Mouse (Mus musculus): ENCODE results near the gene Pcca. TPM values are rescaled to one million over a fixed set of nuclear protein-coding genes. Genes with fewer than 3 reads are reported as not detected.
A peak's percentile ranks its signal among the peaks of the same experiment; 100 is the strongest.

The Pcca gene
- 10 to 100 TPM; 39.0 to 45.6 TPM for total RNA-seq (2021)
- long read RNA-seq, experiment 1, transcript Pcca-201 (24 exons, 2,592 nt), result major isoform, 21 of 31 reads
- long read RNA-seq, experiment 1, partial matches to known transcripts, result 4 of 31 reads
- long read RNA-seq, experiment 1, other reads (novel, unspliced or antisense), result 6 of 31 reads
- long read RNA-seq, experiment 2, transcript Pcca-201 (24 exons, 2,592 nt), result major isoform, 34 of 43 reads
- long read RNA-seq, experiment 2, partial matches to known transcripts, result 6 of 43 reads
- long read RNA-seq, experiment 2, other reads (novel, unspliced or antisense), result 3 of 43 reads

DNA sequence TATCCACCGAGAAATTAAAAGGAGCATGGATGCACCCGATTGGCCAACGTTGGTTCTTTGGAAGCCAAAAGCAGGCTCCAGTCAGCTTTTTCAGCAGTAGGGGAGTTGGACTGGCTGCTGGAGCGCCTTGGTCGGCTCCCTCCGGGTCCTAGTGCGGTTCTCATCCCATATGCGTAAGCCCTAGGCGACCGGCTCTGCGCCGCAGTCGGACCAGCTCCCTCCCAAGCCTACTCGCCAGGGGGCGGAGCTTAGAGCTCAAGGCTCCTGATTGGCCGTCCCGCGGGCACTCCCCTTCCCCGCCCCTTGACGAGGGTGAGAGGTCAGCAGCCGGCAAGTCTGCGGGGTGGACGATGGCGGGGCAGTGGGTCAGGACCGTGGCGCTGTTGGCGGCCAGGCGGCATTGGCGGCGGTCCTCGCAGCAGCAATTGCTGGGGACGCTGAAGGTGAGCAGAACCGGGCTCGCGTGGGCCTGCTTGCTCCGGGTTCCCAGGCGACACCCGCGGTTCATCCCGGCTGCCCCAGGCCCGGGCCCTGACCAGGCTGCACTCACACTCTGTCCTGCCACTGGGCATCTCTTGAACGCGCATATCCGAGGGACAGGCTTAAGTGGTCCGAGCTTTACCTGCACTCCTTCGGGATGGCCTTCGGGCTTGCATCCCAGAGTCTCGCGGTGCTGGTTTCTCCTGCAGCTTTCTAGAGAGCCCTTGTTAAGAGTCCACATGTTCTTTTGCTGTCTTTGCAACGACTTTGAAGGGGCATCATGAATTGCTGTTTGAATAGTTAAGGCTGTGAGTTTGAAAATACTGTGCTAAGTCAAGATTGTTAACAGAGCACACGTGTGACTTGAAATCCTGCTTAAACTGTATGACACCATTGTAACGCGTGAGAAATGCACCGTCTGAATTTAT lies at the start of gene Pcca:
Gene Pcca, plus strand, starts transcription at position 308 of the 908 bp plus-strand sequence.
- peak; percentile 97 for DNase-seq

- no peak for DNase-seq
Measured at GRCm38 (mm10) chr14:122484458-122484843, 49.7 kb upstream of the Pcca start.

DNA sequence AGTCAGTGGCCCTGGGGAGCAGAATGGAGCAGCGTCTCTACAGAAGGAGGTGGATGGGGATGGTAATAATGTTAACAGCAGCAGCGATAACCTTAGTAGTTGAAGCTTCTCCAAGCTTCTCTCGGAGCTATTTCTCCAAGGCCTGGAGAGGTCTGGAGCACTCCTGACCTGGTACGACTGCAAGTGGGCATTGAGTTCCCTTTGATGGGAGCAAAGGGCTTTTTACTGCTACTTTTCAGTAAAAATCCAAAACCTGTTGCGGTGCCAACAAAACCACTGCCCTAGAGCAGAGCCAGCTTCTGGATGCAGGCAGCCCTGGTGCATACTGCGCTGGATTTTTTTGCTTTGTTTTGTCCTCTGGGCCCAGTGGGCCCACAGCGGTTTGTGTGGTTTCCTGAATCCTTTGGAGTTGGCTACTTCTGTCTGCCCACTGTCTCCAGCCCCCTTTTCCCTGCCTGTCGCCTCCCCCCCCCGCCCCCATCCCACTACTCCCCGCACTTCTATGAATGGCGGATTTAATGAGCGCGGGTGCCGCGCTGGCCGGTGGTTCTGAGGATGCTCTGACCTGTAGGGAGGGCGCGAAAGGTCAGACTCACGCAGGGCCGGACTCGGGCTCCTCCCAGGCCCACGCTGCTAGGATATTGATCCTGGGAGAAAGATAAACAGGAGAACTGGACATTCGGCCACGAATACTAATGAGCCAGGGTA lies 49.1 kb upstream of the Pcca start:
- no peak for DNase-seq

GRCm38 (mm10) chr14:122485635-122486181 lies 48.4 kb upstream of the Pcca start:
- no peak for DNase-seq

- DNase-seq, result no peak
Measured at GRCm38 (mm10) chr14:122486611-122487010, 47.5 kb upstream of the Pcca start.

GRCm38 (mm10) chr14:122487366-122487765 lies 46.8 kb upstream of the Pcca start:
- no peak for DNase-seq

GRCm38 (mm10) chr14:122489041-122489440 lies 45.1 kb upstream of the Pcca start:
- DNase-seq, result no peak

GRCm38 (mm10) chr14:122489686-122490414 lies 44.3 kb upstream of the Pcca start:
- no peak for DNase-seq

DNA sequence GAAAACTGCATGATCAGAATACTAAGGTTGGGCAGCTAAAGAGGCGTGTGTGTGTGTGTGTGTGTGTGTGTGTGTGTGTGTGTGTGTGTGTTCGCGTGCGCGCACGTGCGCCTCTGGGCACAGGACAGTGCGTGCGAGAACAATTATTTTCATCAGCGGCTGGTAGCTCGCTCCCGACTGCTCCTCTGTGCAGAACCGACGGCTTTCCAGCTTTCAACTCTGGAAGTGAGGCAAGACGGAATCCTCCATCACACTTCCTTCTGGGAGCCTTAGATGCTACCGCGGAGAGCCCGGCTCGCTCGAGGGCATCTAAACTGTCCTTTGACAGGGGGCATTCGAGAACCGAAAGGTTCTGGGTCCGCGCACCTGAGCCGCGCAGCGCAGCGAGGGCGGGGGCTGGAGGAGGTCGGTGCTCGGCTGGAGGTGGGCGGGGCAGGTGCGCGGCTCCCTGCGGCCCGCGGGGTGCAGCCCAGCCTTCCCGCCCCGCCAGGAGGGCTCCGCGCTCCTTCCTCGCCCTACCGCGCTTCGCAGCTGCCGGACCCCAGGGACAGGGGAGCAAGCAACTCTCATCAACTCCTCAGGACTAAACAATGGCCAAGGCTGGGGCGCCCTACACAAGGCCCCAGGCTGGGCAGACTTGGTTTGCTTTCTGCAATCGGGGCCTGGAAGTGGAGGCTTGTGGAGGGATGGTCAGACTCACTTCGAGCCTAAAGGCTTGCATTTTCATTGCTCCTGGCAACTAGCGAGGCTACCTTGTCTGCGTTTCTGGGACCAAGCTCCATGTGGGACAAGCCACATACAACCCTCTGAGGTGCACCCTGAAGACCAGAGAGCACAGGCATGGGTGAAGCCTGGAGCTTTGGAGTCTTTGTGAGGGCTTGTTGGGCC lies 43.4 kb upstream of the Pcca start, which contains the start of gene Gm10837:
Gene Gm10837, plus strand, starts transcription at position 146 of the 888 bp plus-strand sequence.
- DNase-seq, result no peak

- DNase-seq, result no peak
Measured at GRCm38 (mm10) chr14:122491521-122491920, 42.6 kb upstream of the Pcca start.

DNA sequence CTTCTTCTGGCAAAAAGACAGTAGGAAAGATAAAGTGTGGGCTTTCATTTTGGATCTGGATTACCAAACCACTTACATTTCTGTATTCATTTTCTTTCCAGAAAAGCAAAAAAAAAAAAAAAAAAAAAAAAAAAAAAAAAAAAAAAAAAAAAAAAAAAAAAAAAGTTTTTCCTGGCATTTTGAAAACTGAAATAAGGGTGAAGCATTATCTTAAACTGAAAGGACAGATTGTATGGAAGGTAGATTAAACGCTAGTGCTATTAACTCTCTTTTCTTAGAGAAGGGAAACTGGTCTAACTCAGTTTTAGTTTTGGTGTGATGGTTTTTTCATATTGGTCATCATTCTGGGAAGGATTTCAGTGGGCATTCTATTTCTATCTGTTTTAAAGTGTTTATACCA lies 42.1 kb upstream of the Pcca start:
- no peak for DNase-seq

- no peak for DNase-seq
Measured at GRCm38 (mm10) chr14:122509058-122509457, 25.1 kb upstream of the Pcca start.

- no peak for DNase-seq
Measured at GRCm38 (mm10) chr14:122511519-122511918, 22.6 kb upstream of the Pcca start.

DNA sequence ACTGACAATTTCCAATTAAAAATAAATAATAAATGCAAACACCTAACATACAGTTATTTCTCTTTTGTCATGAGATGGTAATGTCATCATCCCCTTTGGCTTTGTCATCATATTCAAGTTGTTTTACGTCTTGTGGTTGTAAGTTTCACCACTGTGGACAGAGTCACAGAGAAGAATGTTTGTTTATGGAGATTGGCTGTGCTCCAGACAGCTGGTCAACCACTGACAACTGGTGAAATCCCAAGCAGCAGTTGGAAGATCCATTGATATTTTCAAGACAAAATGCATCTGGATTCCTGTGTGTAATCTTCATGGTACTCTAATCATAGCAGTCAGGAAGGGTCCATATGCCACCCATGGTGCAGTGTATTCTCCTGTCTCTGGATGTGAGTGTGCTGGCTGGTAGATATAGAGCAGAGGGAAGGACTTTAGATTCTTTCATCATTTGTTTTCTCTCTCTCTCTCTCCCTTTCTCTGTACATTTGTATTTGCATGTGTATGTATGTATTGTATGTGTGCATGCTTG lies 20.6 kb upstream of the Pcca start:
- no peak for DNase-seq

DNA sequence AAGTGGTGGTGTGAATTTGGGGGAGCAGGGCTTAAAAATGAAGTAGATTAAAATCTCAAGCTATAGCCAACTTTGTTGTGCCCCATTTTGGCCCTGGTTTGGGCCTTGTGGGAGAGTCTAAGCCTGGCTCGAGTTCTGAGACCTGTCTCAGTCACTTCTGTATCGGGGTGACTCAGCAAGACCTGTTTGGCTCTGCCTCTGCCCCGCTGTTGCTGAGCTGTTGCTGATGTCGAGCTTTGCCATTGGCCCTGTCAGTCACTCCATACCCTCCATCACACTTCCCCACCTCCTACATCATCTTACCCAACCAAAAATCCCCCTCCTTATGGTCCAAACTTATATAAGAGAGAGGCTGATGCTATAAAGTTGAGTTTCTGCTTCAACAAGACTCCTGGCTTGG lies 5.6 kb upstream of the Pcca start:
- no peak for DNase-seq

- DNase-seq, result no peak
Measured at GRCm38 (mm10) chr14:122535986-122536385, 1.9 kb downstream of the Pcca start.

DNA sequence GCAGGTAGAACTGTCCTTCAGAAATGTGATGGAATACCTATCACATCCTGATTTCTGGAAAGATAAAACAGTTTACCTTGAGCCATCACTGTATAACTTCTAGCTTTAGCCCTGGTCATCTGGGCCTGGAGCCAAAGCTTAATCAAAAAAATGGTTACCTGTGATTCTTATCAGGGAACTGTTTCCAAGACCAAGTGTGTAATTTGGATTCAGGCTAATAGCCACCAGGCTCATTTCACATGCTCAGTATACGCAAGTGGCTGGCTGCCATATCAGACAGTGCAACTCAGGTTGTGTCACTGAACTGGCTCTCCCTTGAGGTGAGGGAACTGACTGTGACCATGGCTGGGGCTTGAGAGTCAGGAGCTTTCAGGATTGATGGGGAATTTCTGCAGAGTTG lies 14.3 kb downstream of the Pcca start:
- DNase-seq, result no peak

- no peak for DNase-seq
Measured at GRCm38 (mm10) chr14:122548905-122549304, 14.8 kb downstream of the Pcca start.

GRCm38 (mm10) chr14:122552761-122553445 lies 18.8 kb downstream of the Pcca start:
- DNase-seq, result no peak

DNA sequence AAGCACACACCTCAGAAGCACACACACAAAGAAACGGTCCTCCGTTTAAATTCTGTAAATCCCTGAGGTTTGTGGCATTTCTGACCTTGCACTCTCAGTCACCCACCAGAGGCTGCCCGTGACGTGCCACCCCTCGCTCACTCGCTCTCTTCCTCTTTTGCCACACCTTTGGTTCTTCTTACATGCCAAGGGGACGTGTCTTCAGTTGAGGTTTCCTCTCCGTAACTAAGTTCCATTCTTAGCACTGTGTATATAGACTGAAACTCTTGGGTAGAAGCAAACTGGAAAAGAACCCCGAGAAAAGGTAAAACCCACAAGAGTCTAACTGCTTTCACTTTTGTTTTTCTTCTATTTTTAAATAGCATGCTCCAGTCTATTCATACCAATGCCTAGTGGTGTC lies 23.2 kb downstream of the Pcca start:
- DNase-seq, result no peak

Data from gastrocnemius, postnatal 25 days (tissue).